In the genomic region with DNA sequence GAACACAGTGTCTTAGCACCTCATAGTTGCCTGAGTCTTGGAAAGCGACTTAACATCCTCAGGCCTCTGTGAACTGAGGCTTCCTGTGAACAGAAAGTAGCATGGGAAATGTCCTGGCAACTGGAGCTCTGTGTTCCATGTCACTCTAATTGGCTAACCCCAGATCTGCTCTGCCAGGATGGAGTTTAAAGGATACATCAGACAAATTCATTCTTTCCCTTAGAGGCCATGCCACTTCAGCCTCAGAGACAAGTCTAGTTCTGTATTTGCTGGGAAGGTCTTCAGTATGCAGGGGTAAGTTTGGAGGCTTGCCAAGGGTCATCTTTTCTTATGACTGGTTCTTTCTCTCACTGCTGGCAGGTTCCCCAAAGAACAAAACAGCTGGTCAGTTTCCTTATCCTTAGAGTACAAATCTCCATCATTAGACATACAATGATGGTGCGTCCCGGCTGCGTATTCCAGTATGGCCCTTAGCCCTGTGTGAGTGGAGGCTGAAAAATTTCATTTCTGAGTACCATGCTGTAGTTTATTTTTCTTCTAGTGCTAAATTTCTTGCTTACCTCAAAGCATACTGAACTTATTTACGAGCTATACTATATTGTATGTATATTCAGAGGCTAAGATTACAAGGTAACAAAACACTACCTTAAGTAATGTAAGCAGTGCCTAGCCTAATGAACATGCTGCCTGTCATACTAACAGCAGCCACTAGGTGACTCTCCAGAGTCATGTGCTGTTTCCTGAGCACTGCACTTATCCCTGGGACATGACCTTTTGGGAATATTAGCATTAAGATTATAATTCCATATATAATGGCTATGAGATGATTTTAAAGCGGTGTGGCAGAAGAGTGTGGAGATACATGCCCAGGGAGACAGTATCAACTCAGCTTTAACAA, we compare ENCODE assay signal across 8 mouse cellular contexts. TPM values are rescaled to one million over a fixed set of nuclear protein-coding genes. Genes with fewer than 3 reads are reported as not detected.
DNase-seq lines count a peak whose midpoint lies in the region; ATAC-seq lines count a peak whose summit lies in the region.

No protein-coding gene starts in this region.

- H3K4me3 ChIP-seq in forebrain, embryonic 15.5 days = no peak overlapping the region
- H3K4me3 ChIP-seq in hindbrain, embryonic 15.5 days = no peak overlapping the region

- peak; percentile 71 for ATAC-seq in forebrain, embryonic 15.5 days (replicated peaks)
- ATAC-seq in hindbrain, embryonic 15.5 days (ENCODE audit: low FRiP score, low read depth) = peak; percentile 88

- no peak overlapping the region for H3K4me2 ChIP-seq in forebrain, embryonic 15.5 days (replicated peaks)
- no peak overlapping the region for H3K4me2 ChIP-seq in hindbrain, embryonic 15.5 days

- H3K9me3 ChIP-seq in forebrain, embryonic 15.5 days = no peaks in the 10 kb centered on the region
- no peaks in the 10 kb centered on the region for H3K9me3 ChIP-seq in hindbrain, embryonic 15.5 days

- DNase-seq in ovary, postnatal 14 days (ENCODE audit: low spot score) = peak; percentile 46
- no peak for DNase-seq in ovary, postnatal 10 days (ENCODE audit: low spot score)
- peak; percentile 74 to 77 for DNase-seq in cerebellum, adult 18-20 months
- peak; percentile 69 to 78 for DNase-seq in layer of hippocampus, postnatal 14 days (ENCODE audit: low spot score in 2 of 2)
- peak; percentile 77 for DNase-seq in lung, postnatal 14 days
- DNase-seq in right cerebral cortex, adult 18-20 months = peak; percentile 78

- no peak overlapping the region for H3K27ac ChIP-seq in forebrain, embryonic 15.5 days (replicated peaks)
- 0 out of 2 replicates have a peak overlapping the region, but pooled peaks have one; percentile 22 for H3K27ac ChIP-seq in hindbrain, embryonic 15.5 days (replicated peaks)

- WGBS in forebrain, embryonic 15.5 days = 61% methylated on average over 6 of the region's 6 CpGs
- 44% methylated on average over 6 of the region's 6 CpGs for WGBS in hindbrain, embryonic 15.5 days

- peaks cover 36% of the 10 kb centered on the region for H3K36me3 ChIP-seq in forebrain, embryonic 15.5 days
- H3K36me3 ChIP-seq in hindbrain, embryonic 15.5 days = peaks cover 30% of the 10 kb centered on the region

- H3K9ac ChIP-seq in forebrain, embryonic 15.5 days (replicated peaks) = no peak overlapping the region
- H3K9ac ChIP-seq in hindbrain, embryonic 15.5 days = no peak overlapping the region

- H3K27me3 ChIP-seq in forebrain, embryonic 15.5 days = no peaks in the 10 kb centered on the region
- H3K27me3 ChIP-seq in hindbrain, embryonic 15.5 days = no peaks in the 10 kb centered on the region

- no peaks in the 10 kb centered on the region for H3K4me1 ChIP-seq in forebrain, embryonic 15.5 days
- H3K4me1 ChIP-seq in hindbrain, embryonic 15.5 days (replicated peaks) = peaks cover 3% of the 10 kb centered on the region; the same call in 1 of the 2 replicates

RNA-seq across cellular contexts. Expression of gene Gabarapl1, which starts 11.0 kb away (rescaled TPM):
- polyA plus RNA-seq in forebrain, embryonic 15.5 days (2015; fragmentation: Nextera tagmentation; extraction: Ambion mirVana) = 186 and 197 TPM in 2 replicates
- 209 and 213 TPM in 2 replicates for polyA plus RNA-seq in hindbrain, embryonic 15.5 days (2015; fragmentation: Nextera tagmentation; extraction: Ambion mirVana)
- 100 to 1,000 TPM; 517 to 530 TPM for total RNA-seq in layer of hippocampus, postnatal 14 days (2021)

RNA-seq across cellular contexts. Expression of gene Tmem52b, which starts 31.6 kb away (rescaled TPM):
- not detected in 2 replicates for polyA plus RNA-seq in forebrain, embryonic 15.5 days (2015; fragmentation: Nextera tagmentation; extraction: Ambion mirVana)
- not detected in 2 replicates for polyA plus RNA-seq in hindbrain, embryonic 15.5 days (2015; fragmentation: Nextera tagmentation; extraction: Ambion mirVana)
- total RNA-seq in layer of hippocampus, postnatal 14 days (2021) = not detected

RNA-seq across cellular contexts. Expression of gene Klre1, which starts 33.7 kb away (rescaled TPM):
- polyA plus RNA-seq in forebrain, embryonic 15.5 days (2015; fragmentation: Nextera tagmentation; extraction: Ambion mirVana) = not detected in 2 replicates
- polyA plus RNA-seq in hindbrain, embryonic 15.5 days (2015; fragmentation: Nextera tagmentation; extraction: Ambion mirVana) = 0.16 TPM in 1 of 2 replicates, not detected in the other
- not detected for total RNA-seq in layer of hippocampus, postnatal 14 days (2021)

RNA-seq across cellular contexts. Expression of gene Olr1, which starts 37.0 kb away (rescaled TPM):
- polyA plus RNA-seq in forebrain, embryonic 15.5 days (2015; fragmentation: Nextera tagmentation; extraction: Ambion mirVana) = not detected in 2 replicates
- polyA plus RNA-seq in hindbrain, embryonic 15.5 days (2015; fragmentation: Nextera tagmentation; extraction: Ambion mirVana) = not detected in 2 replicates
- total RNA-seq in layer of hippocampus, postnatal 14 days (2021) = not detected

RNA-seq across cellular contexts. Expression of gene Klrd1, which starts 47.6 kb away (rescaled TPM):
- not detected in 2 replicates for polyA plus RNA-seq in forebrain, embryonic 15.5 days (2015; fragmentation: Nextera tagmentation; extraction: Ambion mirVana)
- polyA plus RNA-seq in hindbrain, embryonic 15.5 days (2015; fragmentation: Nextera tagmentation; extraction: Ambion mirVana) = not detected in 2 replicates
- total RNA-seq in layer of hippocampus, postnatal 14 days (2021) = not detected
